Mouse (Mus musculus) thymus, adult 2 months (tissue): ENCODE data around the gene Gprc5c. TPM values are rescaled to one million over a fixed set of nuclear protein-coding genes. Genes with fewer than 3 reads are reported as not detected.
A peak's percentile ranks its signal among the peaks of the same experiment; 100 is the strongest.

ENCODE experiments used
- DNase-seq: peaks from one replicate; pipeline ENCODE4 v3.0.0; 2021
- H3K27ac ChIP-seq: fragments of 200-500 bp; 2 replicates; pipeline ENCODE4 v1.5.1; 2012; ENCODE audit warnings: low read length, control low read depth; ENCODE audit not compliant: control insufficient read depth, insufficient read depth
- H3K27me3 ChIP-seq: fragments of 200-500 bp; 2 replicates; pipeline ENCODE4 v1.6.1; 2012; ENCODE audit warnings: mild to moderate bottlenecking, low read length, moderate library complexity, mixed read lengths; ENCODE audit not compliant: control insufficient read depth, insufficient read depth
- H3K36me3 ChIP-seq: fragments of 200-500 bp; 2 replicates; pipeline ENCODE4 v1.6.1; 2012; ENCODE audit warnings: mild to moderate bottlenecking, low read length, moderate library complexity; ENCODE audit not compliant: control insufficient read depth, insufficient read depth
- H3K4me1 ChIP-seq: fragments of 200-500 bp; replicated peaks from 2 replicates; pipeline ENCODE4 v1.6.1; 2012; ENCODE audit warnings: low read length; ENCODE audit not compliant: control insufficient read depth, insufficient read depth
- H3K4me3 ChIP-seq: fragments of 200-500 bp; 2 replicates; pipeline ENCODE4 v1.5.1; 2012; ENCODE audit warnings: mild to moderate bottlenecking, low read length, control low read depth, moderate library complexity; ENCODE audit not compliant: control insufficient read depth, insufficient read depth
- CTCF ChIP-seq: fragments of 200-500 bp; IDR thresholded peaks from 2 replicates; pipeline ENCODE4 v1.5.1; 2012; ENCODE audit warnings: mild to moderate bottlenecking, control low read depth, low read length, moderate library complexity, borderline replicate concordance; ENCODE audit not compliant: control insufficient read depth, poor library complexity, insufficient read depth; ENCODE audit errors: extremely low read depth
- POLR2A ChIP-seq: fragments of 200-500 bp; IDR thresholded peaks from 2 replicates; pipeline ENCODE4 v1.6.1; 2012; ENCODE audit warnings: mild to moderate bottlenecking, low read length, control low read depth, moderate library complexity; ENCODE audit not compliant: control insufficient read depth, poor library complexity, insufficient read depth; ENCODE audit errors: extremely low read depth
- WGBS: fragments of 180-500 bp; shearing (Covaris S2); methylation state at CpG from one replicate; pipeline ENCODE4 v1.1.7; 2018; 5-methylcytosine and 5-hydroxymethylcytosine counted together
- polyA plus RNA-seq: library from polyadenylated mRNA; depleted of rRNA; stranded (reverse); fragments of >200 nt; gene quantifications from 2 replicates; pipeline ENCODE4 v1.2.3, GENCODE M21; 2012; rRNA removed

The Gprc5c gene
- polyA plus RNA-seq: 5.4 and 6.4 TPM in 2 replicates

- H3K27me3 ChIP-seq: peaks cover 18% of the 10 kb centered on the region
- H3K4me1 ChIP-seq: 0 out of 2 replicates have a peak, but pooled peaks cover 5% of the 10 kb centered on the region
- no peak within 1 kb of the TSS for H3K27ac ChIP-seq
- no peak for TF ChIP-seq POLR2A
- no peak for TF ChIP-seq CTCF
- peak within 1 kb of the TSS; percentile 30 for H3K4me3 ChIP-seq
- H3K36me3 ChIP-seq: no peaks in the 10 kb centered on the region
- 4% methylated on average over 41 of the region's 43 CpGs for WGBS
- no peak for DNase-seq
Measured at GRCm38 (mm10) chr11:114850452-114851268, at the start of gene Gprc5c. Gene Gprc5c, plus strand, starts transcription at chr11:114851152.

GRCm38 (mm10) chr11:114801906-114802305 lies 49.0 kb upstream of the Gprc5c start:
- TF ChIP-seq POLR2A: no peak
- TF ChIP-seq CTCF: no peak
- H3K4me1 ChIP-seq: no peaks in the 10 kb centered on the region
- no peak for DNase-seq
- H3K27ac ChIP-seq: no peak overlapping the region
- no peaks in the 10 kb centered on the region for H3K27me3 ChIP-seq
- WGBS: 95% methylated on average over 1 of the region's 1 CpGs
- no peak overlapping the region for H3K4me3 ChIP-seq
- H3K36me3 ChIP-seq: no peaks in the 10 kb centered on the region

- 84% methylated on average over 15 of the region's 15 CpGs for WGBS
- H3K36me3 ChIP-seq: no peaks in the 10 kb centered on the region
Measured at GRCm38 (mm10) chr11:114802540-114803267, 48.2 kb upstream of the Gprc5c start.

GRCm38 (mm10) chr11:114803990-114804389 lies 47.0 kb upstream of the Gprc5c start:
- Histone ChIP-seq H3K36me3 (no peaks in the 10 kb centered on the region), H3K4me3 (no peak overlapping the region), H3K27ac (no peak overlapping the region), H3K27me3 (no peaks in the 10 kb centered on the region), H3K4me1 (peaks cover 14% of the 10 kb centered on the region)
- DNase-seq: no peak
- 81% methylated on average over 8 of the region's 8 CpGs for WGBS
- TF ChIP-seq CTCF: no peak
- no peak for TF ChIP-seq POLR2A

More at GRCm38 (mm10) chr11:114802540-114803267, 48.2 kb upstream of the Gprc5c start:
- peaks cover 6% of the 10 kb centered on the region for H3K4me1 ChIP-seq
- H3K27me3 ChIP-seq: no peaks in the 10 kb centered on the region
- TF ChIP-seq POLR2A: no peak
- TF ChIP-seq CTCF: no peak
- H3K27ac ChIP-seq: no peak overlapping the region
- no peak overlapping the region for H3K4me3 ChIP-seq
- DNase-seq: no peak

GRCm38 (mm10) chr11:114807025-114807424 lies 43.9 kb upstream of the Gprc5c start:
- Histone ChIP-seq H3K36me3 (no peaks in the 10 kb centered on the region), H3K4me1 (peaks cover 14% of the 10 kb centered on the region), H3K27me3 (no peaks in the 10 kb centered on the region), H3K4me3 (no peak overlapping the region), H3K27ac (no peak overlapping the region)
- 85% methylated on average over 2 of the region's 2 CpGs for WGBS
- DNase-seq: no peak
- no peak for TF ChIP-seq CTCF
- TF ChIP-seq POLR2A: no peak

GRCm38 (mm10) chr11:114807686-114808427 lies 43.1 kb upstream of the Gprc5c start:
- WGBS: 22% methylated on average over 14 of the region's 14 CpGs
- H3K27ac ChIP-seq: peak overlapping the region; percentile 26; the same call in 1 of the 2 replicates
- H3K27me3 ChIP-seq: no peaks in the 10 kb centered on the region
- no peak for DNase-seq
- TF ChIP-seq POLR2A (no peak), CTCF (no peak)
- peak overlapping the region; percentile 11; the same call in 1 of the 2 replicates for H3K4me3 ChIP-seq
- H3K4me1 ChIP-seq: peaks cover 14% of the 10 kb centered on the region
- H3K36me3 ChIP-seq: no peaks in the 10 kb centered on the region
